Mouse (Mus musculus) bone marrow, adult 2 months (tissue): ENCODE results near the gene Tmod2. TPM values are rescaled to one million over a fixed set of nuclear protein-coding genes. Genes with fewer than 3 reads are reported as not detected.

Source experiments
- H3K27ac ChIP-seq: fragments of 200-500 bp; 2 replicates; pipeline ENCODE4 v1.5.1; 2012; ENCODE audit warnings: low read depth, mild to moderate bottlenecking, control low read depth, inconsistent platforms, low read length; ENCODE audit not compliant: control insufficient read depth, poor library complexity, insufficient read depth
- H3K4me1 ChIP-seq: fragments of 200-500 bp; 2 replicates; pipeline ENCODE4 v1.6.1; 2011; ENCODE audit warnings: low read length; ENCODE audit not compliant: control insufficient read depth, insufficient read depth
- H3K4me3 ChIP-seq: fragments of 200-500 bp; replicated peaks from 2 replicates; pipeline ENCODE3; 2011; ENCODE audit warnings: mild to moderate bottlenecking, low read depth, low read length, control low read depth; ENCODE audit not compliant: control insufficient read depth
- CTCF ChIP-seq: fragments of 200-500 bp; IDR thresholded peaks from 2 replicates; pipeline ENCODE4 v1.5.1; 2011; ENCODE audit warnings: low read length, control low read depth; ENCODE audit not compliant: control insufficient read depth, insufficient read depth
- POLR2A ChIP-seq: fragments of 200-500 bp; IDR thresholded peaks from 2 replicates; pipeline ENCODE4 v1.6.1; 2011; ENCODE audit warnings: low read depth, mild to moderate bottlenecking, control low read depth, low read length, borderline replicate concordance; ENCODE audit not compliant: control insufficient read depth
- WGBS: fragments of 180-500 bp; shearing (Covaris S2); methylation state at CpG from one replicate; pipeline ENCODE4 v1.1.7; 2018; 5-methylcytosine and 5-hydroxymethylcytosine counted together
- polyA plus RNA-seq: library from polyadenylated mRNA; stranded (reverse); fragments of >200 nt; gene quantifications from 2 replicates; pipeline ENCODE4 v1.2.4, GENCODE M21; 2011; ENCODE audit warnings: low replicate concordance; ENCODE audit not compliant: missing spikeins, insufficient read depth, insufficient read length

Tmod2 gene
- polyA plus RNA-seq, 1 experiment = 0.95 TPM

GRCm38 (mm10) chr9:75564892-75565291 is 46.2 kb downstream of the Tmod2 start:
- no peak overlapping the region for H3K4me3 ChIP-seq

GRCm38 (mm10) chr9:75563622-75564021 is 47.5 kb downstream of the Tmod2 start:
- TF ChIP-seq POLR2A = no peak
- TF ChIP-seq CTCF = no peak
- Histone ChIP-seq H3K4me3 (no peak overlapping the region), H3K4me1 (no peaks in the 10 kb centered on the region; the same call in 1 of the 2 replicates), H3K27ac (no peak overlapping the region)
- WGBS = 64% methylated on average over 6 of the region's 6 CpGs

More at GRCm38 (mm10) chr9:75564892-75565291, 46.2 kb downstream of the Tmod2 start:
- no peak overlapping the region for H3K27ac ChIP-seq
- no peaks in the 10 kb centered on the region; the same call in 1 of the 2 replicates for H3K4me1 ChIP-seq
- WGBS = 78% methylated on average over 6 of the region's 6 CpGs
- TF ChIP-seq POLR2A (no peak), CTCF (no peak)

- 77% methylated on average over 2 of the region's 2 CpGs for WGBS
- H3K4me1 ChIP-seq = no peaks in the 10 kb centered on the region; the same call in 1 of the 2 replicates
- H3K27ac ChIP-seq = no peak overlapping the region
- TF ChIP-seq POLR2A (no peak), CTCF (peak; percentile 30; the same call in 1 of the 2 replicates)
- H3K4me3 ChIP-seq = no peak overlapping the region
These were observed 47.9 kb downstream of the Tmod2 start for GRCm38 (mm10) chr9:75563176-75563575.

- H3K27ac ChIP-seq = no peak overlapping the region
- 82% methylated on average over 13 of the region's 13 CpGs for WGBS
- no peak overlapping the region for H3K4me3 ChIP-seq
- TF ChIP-seq POLR2A (no peak), CTCF (no peak)
- H3K4me1 ChIP-seq = no peaks in the 10 kb centered on the region; the same call in 1 of the 2 replicates
These were observed 50.0 kb downstream of the Tmod2 start for GRCm38 (mm10) chr9:75561040-75561669.

- no peak overlapping the region for H3K27ac ChIP-seq
- H3K4me3 ChIP-seq = no peak overlapping the region
- peaks cover 1% of the 10 kb centered on the region; the same call in 1 of the 2 replicates for H3K4me1 ChIP-seq
- no peak for TF ChIP-seq POLR2A
- no peak for TF ChIP-seq CTCF
These were observed 50.8 kb downstream of the Tmod2 start for GRCm38 (mm10) chr9:75560353-75560752.

GRCm38 (mm10) chr9:75559512-75560012 is 51.6 kb downstream of the Tmod2 start, which contains the start of gene Tmod3:
TSS of gene Tmod3 (minus strand) at chr9:75559657.
- Histone ChIP-seq H3K27ac (peak within 1 kb of the TSS; percentile 97), H3K4me3 (peak within 1 kb of the TSS; percentile 97), H3K4me1 (peaks cover 1% of the 10 kb centered on the region; the same call in 1 of the 2 replicates)
- TF ChIP-seq CTCF (no peak), POLR2A (peak; percentile 96)
- 2% methylated on average over 21 of the region's 21 CpGs for WGBS

GRCm38 (mm10) chr9:75558812-75559511 is 52.2 kb downstream of the Tmod2 start:
- Histone ChIP-seq H3K4me3 (peak overlapping the region; percentile 97), H3K4me1 (peaks cover 1% of the 10 kb centered on the region; the same call in 1 of the 2 replicates), H3K27ac (peak overlapping the region; percentile 97)
- WGBS = under 1% methylated on average over 47 of the region's 47 CpGs
- TF ChIP-seq POLR2A = no peak

GRCm38 (mm10) chr9:75558360-75558759 is 52.8 kb downstream of the Tmod2 start:
- H3K27ac ChIP-seq = no peak overlapping the region

More at GRCm38 (mm10) chr9:75558360-75558759, 52.8 kb downstream of the Tmod2 start:
- TF ChIP-seq POLR2A (no peak), CTCF (no peak)
- H3K4me3 ChIP-seq = peak overlapping the region; percentile 97
- H3K4me1 ChIP-seq = peaks cover 1% of the 10 kb centered on the region; the same call in 1 of the 2 replicates
- 14% methylated on average over 3 of the region's 3 CpGs for WGBS
